Mouse (Mus musculus) thymus, postnatal 25 days (tissue): ENCODE measurements around the gene Klk4.

Source experiments
- DNase-seq: peaks from one replicate; pipeline ENCODE4 v3.0.0; 2022

Klk4 gene

GRCm38 (mm10) chr7:43880912-43881311, at the start of gene Klk4:
TSS of gene Klk4 (plus strand) at chr7:43881160.
- no peak for DNase-seq

GRCm38 (mm10) chr7:43841701-43842100, 39.3 kb upstream of the Klk4 start, which contains the start of gene Klk5:
TSS of gene Klk5 (plus strand) at chr7:43841971.
- no peak for DNase-seq

- no peak for DNase-seq
Measured at GRCm38 (mm10) chr7:43843801-43844200, 37.2 kb upstream of the Klk4 start.

- DNase-seq = no peak
Measured at GRCm38 (mm10) chr7:43851616-43852015, 29.3 kb upstream of the Klk4 start.

- no peak for DNase-seq
Measured at GRCm38 (mm10) chr7:43854642-43855380, 26.1 kb upstream of the Klk4 start.

- no peak for DNase-seq
Measured at GRCm38 (mm10) chr7:43855709-43856108, 25.3 kb upstream of the Klk4 start.

- DNase-seq = no peak
Measured at GRCm38 (mm10) chr7:43856307-43856706, 24.7 kb upstream of the Klk4 start.

GRCm38 (mm10) chr7:43857501-43857900, 23.5 kb upstream of the Klk4 start:
- DNase-seq = no peak

- DNase-seq = no peak
Measured at GRCm38 (mm10) chr7:43860411-43860810, 20.5 kb upstream of the Klk4 start.

GRCm38 (mm10) chr7:43873237-43873636, 7.7 kb upstream of the Klk4 start:
- DNase-seq = peak; percentile 27

- no peak for DNase-seq
Measured at GRCm38 (mm10) chr7:43873674-43874073, 7.3 kb upstream of the Klk4 start.

GRCm38 (mm10) chr7:43874868-43875375, 6.0 kb upstream of the Klk4 start:
- no peak for DNase-seq

GRCm38 (mm10) chr7:43876444-43876843, 4.5 kb upstream of the Klk4 start:
- no peak for DNase-seq

GRCm38 (mm10) chr7:43878281-43878680, 2.7 kb upstream of the Klk4 start:
- no peak for DNase-seq

- no peak for DNase-seq
Measured at GRCm38 (mm10) chr7:43882346-43882745, 1.4 kb downstream of the Klk4 start.

- no peak for DNase-seq
Measured at GRCm38 (mm10) chr7:43882811-43883210, 1.9 kb downstream of the Klk4 start.

GRCm38 (mm10) chr7:43883547-43883946, 2.6 kb downstream of the Klk4 start:
- DNase-seq = peak; percentile 36

GRCm38 (mm10) chr7:43891365-43891764, 10.4 kb downstream of the Klk4 start:
- no peak for DNase-seq

- no peak for DNase-seq
Measured at GRCm38 (mm10) chr7:43891788-43892187, 10.8 kb downstream of the Klk4 start.

GRCm38 (mm10) chr7:43894836-43895235, 13.9 kb downstream of the Klk4 start:
- peak; percentile 61 for DNase-seq

- no peak for DNase-seq
Measured at GRCm38 (mm10) chr7:43914821-43915220, 33.9 kb downstream of the Klk4 start.

- no peak for DNase-seq
Measured at GRCm38 (mm10) chr7:43918426-43918825, 37.5 kb downstream of the Klk4 start.

- DNase-seq = no peak
Measured at GRCm38 (mm10) chr7:43918871-43919270, 37.9 kb downstream of the Klk4 start.

- peak; percentile 51 for DNase-seq
Measured at GRCm38 (mm10) chr7:43919559-43920451, 38.8 kb downstream of the Klk4 start.
